Mouse (Mus musculus) heart, adult 2 months (tissue): ENCODE data around the gene Map2k5. TPM values are rescaled to one million over a fixed set of nuclear protein-coding genes. Genes with fewer than 3 reads are reported as not detected.

Source experiments
- DNase-seq, 2 experiments: peaks; one replicate each; pipeline ENCODE4 v3.0.0; 2021
- H3K27ac ChIP-seq: fragments of 200-600 bp; 2 replicates; pipeline ENCODE4 v1.8.1; 2022
- H3K27me3 ChIP-seq: fragments of 200-500 bp; 2 replicates; pipeline ENCODE4 v1.6.1; 2012; ENCODE audit warnings: mild to moderate bottlenecking, low read length, inconsistent platforms, mixed read lengths; ENCODE audit not compliant: control insufficient read depth, insufficient read depth
- H3K36me3 ChIP-seq: fragments of 200-500 bp; 2 replicates; pipeline ENCODE4 v1.6.1; 2012; ENCODE audit warnings: low read length, inconsistent platforms; ENCODE audit not compliant: control insufficient read depth, insufficient read depth
- H3K4me1 ChIP-seq: fragments of 200-500 bp; 2 replicates; pipeline ENCODE4 v1.6.1; 2011; ENCODE audit warnings: low read length; ENCODE audit not compliant: control insufficient read depth, insufficient read depth
- H3K4me3 ChIP-seq: fragments of 200-600 bp; 2 replicates; pipeline ENCODE4 v1.8.1; 2022
- H3K79me2 ChIP-seq: fragments of 200-500 bp; replicated peaks from 2 replicates; pipeline ENCODE4 v1.6.1; 2012; ENCODE audit warnings: mild to moderate bottlenecking, inconsistent platforms, low read length, moderate library complexity, mixed read lengths; ENCODE audit not compliant: control insufficient read depth, insufficient read depth
- H3K9ac ChIP-seq: fragments of 200-500 bp; 2 replicates; pipeline ENCODE4 v1.6.1; 2012; ENCODE audit warnings: low read depth, mild to moderate bottlenecking, control low read depth, inconsistent platforms, low read length, mixed read lengths
- CTCF ChIP-seq: fragments of 200-600 bp; IDR thresholded peaks from 2 replicates; pipeline ENCODE4 v1.8.1; 2022; ENCODE audit warnings: antibody characterized with exemption, mild to moderate bottlenecking, moderate library complexity
- EP300 ChIP-seq: fragments of 200-500 bp; IDR thresholded peaks from 2 replicates; pipeline ENCODE4 v1.6.1; 2011; ENCODE audit warnings: low read depth, low read length, control low read depth; ENCODE audit not compliant: insufficient read depth
- POLR2A ChIP-seq: fragments of 200-500 bp; IDR thresholded peaks from 2 replicates; pipeline ENCODE4 v1.6.1; 2011; ENCODE audit warnings: mild to moderate bottlenecking, low read depth, low read length, control low read depth; ENCODE audit not compliant: insufficient read depth
- WGBS: fragments of 180-500 bp; shearing (Covaris S2); methylation state at CpG from one replicate; pipeline ENCODE4 v1.1.7; 2018; 5-methylcytosine and 5-hydroxymethylcytosine counted together
- intact Hi-C: fragments of 180-260 bp; cut with DNase I; formaldehyde crosslinking; loops from one replicate; pipeline ENCODE4 v1.15.1; 2025
- polyA plus RNA-seq: library from polyadenylated mRNA; depleted of rRNA; stranded (reverse); fragments of >200 nt; gene quantifications from 2 replicates; pipeline ENCODE4 v1.2.3, GENCODE M21; 2012
- total RNA-seq, 2 experiments: library from RNA; stranded (reverse); gene quantifications; 2 replicates each; pipeline ENCODE4 v1.2.3; 2021

Map2k5 gene
- total and polyA plus RNA-seq, 3 experiments: 17.9 to 31.8 (median 20.7) TPM

DNA sequence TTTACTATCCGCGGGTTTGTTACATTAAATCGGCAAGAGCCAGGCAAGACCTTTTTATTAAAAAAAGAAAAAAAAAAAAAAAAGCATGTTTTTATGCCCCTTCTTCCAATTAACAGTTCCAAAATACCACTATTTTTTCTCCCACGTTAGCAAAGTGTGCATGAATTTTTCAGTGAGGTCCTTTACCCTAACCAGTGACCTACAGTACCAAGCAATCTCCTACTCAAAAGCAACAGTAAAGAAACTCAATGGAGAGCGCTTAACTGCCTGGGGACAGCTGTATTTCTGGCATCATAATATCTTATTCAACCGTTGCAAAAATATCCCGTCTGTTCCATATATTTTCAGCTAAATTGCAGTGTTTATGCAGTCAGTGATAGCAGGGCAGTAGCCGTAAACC, 472 bp upstream of the Map2k5 start:
- DNase-seq: no peak
- Histone ChIP-seq H3K36me3 (no peaks in the 10 kb centered on the region; the same call in 1 of the 2 replicates), H3K27ac (peak overlapping the region; percentile 91), H3K27me3 (no peaks in the 10 kb centered on the region), H3K79me2 (no peaks in the 10 kb centered on the region), H3K4me3 (peak overlapping the region; percentile 64), H3K4me1 (peaks cover 1% of the 10 kb centered on the region; the same call in 1 of the 2 replicates), H3K9ac (peak overlapping the region; percentile 97)
- no peak for TF ChIP-seq POLR2A
- TF ChIP-seq EP300: no peak
- TF ChIP-seq CTCF: no peak
- WGBS: 12% methylated on average over 8 of the region's 8 CpGs
- intact Hi-C loops: loop anchor here (10.0 kb wide), 1 partner anchor 533 kb away; no protein-coding TSS in a partner anchor

DNA sequence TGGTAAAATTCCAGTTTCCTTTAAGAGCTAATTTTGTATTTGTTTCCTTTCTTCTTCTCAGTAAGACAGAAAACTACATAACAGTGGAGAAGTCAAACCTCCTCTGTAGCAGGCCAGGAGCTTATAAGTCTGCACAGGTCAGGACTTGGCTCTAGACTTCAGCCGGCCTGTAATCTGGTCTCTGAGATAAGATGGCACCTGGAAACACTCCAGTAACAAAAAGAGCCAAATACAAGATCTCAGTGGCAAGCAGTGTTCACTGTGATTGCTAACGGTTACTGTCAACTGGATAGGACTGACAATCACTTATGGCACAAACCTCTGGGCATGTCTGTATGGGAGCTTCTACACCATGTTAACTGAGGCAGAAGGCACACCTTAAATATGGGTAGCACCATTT, 4.4 kb downstream of the Map2k5 start:
- H3K36me3 ChIP-seq: peaks cover 6% of the 10 kb centered on the region; the same call in 1 of the 2 replicates
- no peaks in the 10 kb centered on the region for H3K79me2 ChIP-seq
- 23% methylated on average over 2 of the region's 2 CpGs for WGBS
- H3K27me3 ChIP-seq: no peaks in the 10 kb centered on the region
- peaks cover 3% of the 10 kb centered on the region; the same call in 1 of the 2 replicates for H3K4me1 ChIP-seq
- DNase-seq: no peak
- H3K27ac ChIP-seq: no peak overlapping the region
- no peak overlapping the region for H3K9ac ChIP-seq
- H3K4me3 ChIP-seq: no peak overlapping the region
- intact Hi-C loops: loop anchor here (10.0 kb wide), 1 partner anchor 529 kb away; no protein-coding TSS in a partner anchor
- TF ChIP-seq POLR2A (no peak), EP300 (no peak), CTCF (no peak)

- intact Hi-C loops: loop anchor here (10.0 kb wide), 1 partner anchor 528 kb away; no protein-coding TSS in a partner anchor
- H3K27ac ChIP-seq: no peak overlapping the region
Measured at GRCm38 (mm10) chr9:63372541-63372940, 5.2 kb downstream of the Map2k5 start.

GRCm38 (mm10) chr9:63360410-63360809, 17.3 kb downstream of the Map2k5 start:
- DNase-seq: no peak
- H3K27ac ChIP-seq: no peak overlapping the region
- no peaks in the 10 kb centered on the region for H3K4me1 ChIP-seq
- 61% methylated on average over 3 of the region's 3 CpGs for WGBS
- H3K4me3 ChIP-seq: no peak overlapping the region
- H3K9ac ChIP-seq: no peak overlapping the region
- TF ChIP-seq EP300 (no peak), POLR2A (no peak), CTCF (peak; percentile 25)
- intact Hi-C loops: no loop called here
- no peaks in the 10 kb centered on the region for H3K79me2 ChIP-seq
- H3K27me3 ChIP-seq: no peaks in the 10 kb centered on the region
- peaks cover 2% of the 10 kb centered on the region; the same call in 1 of the 2 replicates for H3K36me3 ChIP-seq

More at GRCm38 (mm10) chr9:63372541-63372940, 5.2 kb downstream of the Map2k5 start:
- WGBS: 73% methylated on average over 8 of the region's 8 CpGs
- no peak for DNase-seq
- Histone ChIP-seq H3K4me1 (peaks cover 3% of the 10 kb centered on the region; the same call in 1 of the 2 replicates), H3K79me2 (no peaks in the 10 kb centered on the region), H3K4me3 (no peak overlapping the region), H3K27me3 (no peaks in the 10 kb centered on the region), H3K9ac (no peak overlapping the region), H3K36me3 (peaks cover 6% of the 10 kb centered on the region; the same call in 1 of the 2 replicates)
- TF ChIP-seq EP300 (no peak), POLR2A (no peak), CTCF (no peak)

DNA sequence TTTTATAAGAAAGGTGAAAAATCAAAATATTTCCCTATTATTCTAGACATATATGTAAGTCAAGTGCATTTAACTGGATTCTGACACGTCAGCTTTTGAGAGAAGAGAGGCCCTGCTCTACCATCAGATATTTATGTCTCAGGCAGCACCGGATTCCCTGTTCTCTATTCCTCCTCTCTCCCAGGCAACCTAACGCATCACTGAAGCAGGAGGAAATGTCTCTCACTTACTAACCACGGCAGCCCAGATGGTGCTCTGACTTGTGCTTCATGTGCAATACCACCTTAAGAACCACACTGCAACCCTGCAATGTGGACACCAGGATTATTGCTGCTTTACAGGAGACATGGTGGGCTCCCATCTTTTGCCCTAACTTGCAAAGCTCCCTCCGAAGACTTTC, 18.7 kb downstream of the Map2k5 start:
- Histone ChIP-seq H3K9ac (no peak overlapping the region), H3K4me1 (no peaks in the 10 kb centered on the region), H3K4me3 (no peak overlapping the region), H3K27me3 (no peaks in the 10 kb centered on the region), H3K79me2 (no peaks in the 10 kb centered on the region; the same call in 1 of the 2 replicates), H3K27ac (no peak overlapping the region), H3K36me3 (no peaks in the 10 kb centered on the region)
- intact Hi-C loops: no loop called here
- TF ChIP-seq POLR2A (no peak), CTCF (no peak), EP300 (no peak)
- 84% methylated on average over 5 of the region's 5 CpGs for WGBS
- no peak for DNase-seq

GRCm38 (mm10) chr9:63356721-63357120, 21.0 kb downstream of the Map2k5 start:
- intact Hi-C loops: no loop called here
- no peaks in the 10 kb centered on the region; the same call in 1 of the 2 replicates for H3K79me2 ChIP-seq
- no peak overlapping the region for H3K4me3 ChIP-seq
- H3K4me1 ChIP-seq: no peaks in the 10 kb centered on the region
- no peak for TF ChIP-seq CTCF
- no peak for TF ChIP-seq EP300
- no peak for TF ChIP-seq POLR2A
- DNase-seq: no peak
- H3K9ac ChIP-seq: no peak overlapping the region
- no peaks in the 10 kb centered on the region for H3K36me3 ChIP-seq
- WGBS: 81% methylated on average over 4 of the region's 4 CpGs
- no peak overlapping the region for H3K27ac ChIP-seq
- H3K27me3 ChIP-seq: no peaks in the 10 kb centered on the region
